Mouse (Mus musculus) left cerebral cortex, postnatal 36 days (tissue): ENCODE results near the gene Ctsd. TPM values are rescaled to one million over a fixed set of nuclear protein-coding genes. Genes with fewer than 3 reads are reported as not detected.
"Not testable (repeated sequence)": the region's sequence is repeated elsewhere in the genome, so short reads cannot be mapped to it uniquely, and the experiment has no call there.

ENCODE experiments used
- DNase-seq, 2 experiments: peaks; one replicate each; pipeline ENCODE4 v3.0.0; 2021 to 2022; ENCODE audit warnings: low spot score in 2 of 2, mixed read lengths in 1 of 2
- intact Hi-C: fragments of 180-260 bp; cut with DNase I; formaldehyde crosslinking; loops from one replicate; pipeline ENCODE4 v1.15.1; 2025
- total RNA-seq, 2 experiments: library from RNA; stranded (reverse); gene quantifications; 2 replicates each; pipeline ENCODE4 v1.2.3; 2021

The Ctsd gene
- 100 to 1,000 TPM; 297 to 348 TPM for total RNA-seq

DNA sequence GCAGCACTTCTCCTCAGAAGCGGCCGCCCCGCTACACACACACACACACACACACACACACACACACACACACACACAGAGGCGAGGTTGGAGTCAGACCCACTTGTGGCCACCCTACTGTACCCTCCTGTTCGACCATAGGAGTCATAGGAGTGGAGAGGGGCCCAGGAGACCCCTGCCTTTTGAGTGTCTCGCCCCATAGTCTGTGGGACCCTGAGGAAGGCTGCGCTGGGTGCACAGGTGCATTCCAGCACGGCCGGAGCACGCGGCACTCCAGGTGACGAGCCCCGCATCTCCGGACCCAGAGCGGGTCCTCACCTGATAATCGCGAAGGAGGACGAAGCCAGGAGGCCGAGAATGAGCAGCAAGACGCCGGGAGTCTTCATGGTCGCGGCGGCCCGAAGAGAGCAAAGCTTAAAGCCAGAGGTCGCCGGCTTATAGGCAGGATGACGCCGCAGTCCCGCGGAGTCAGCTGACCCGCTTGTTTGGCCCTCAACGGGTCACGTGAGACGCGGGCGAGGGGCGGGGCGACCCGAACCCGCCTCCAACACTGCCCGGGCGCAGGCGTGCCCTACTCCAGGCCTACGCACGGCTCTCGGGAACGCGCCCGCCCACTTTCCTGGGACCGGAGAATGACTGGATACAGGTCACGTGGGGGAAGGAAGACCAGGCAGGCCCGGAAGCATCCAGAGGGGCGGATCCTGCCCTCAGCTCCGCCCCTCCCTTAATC lies at the start of gene Ctsd:
Gene Ctsd (minus strand): TSS at position 620 of the 730 bp plus-strand sequence.
- intact Hi-C loops = loop anchor here (2.0 kb wide), 1 partner anchor 15 kb away; the partner anchor contains the start of gene Ifitm10
- DNase-seq = peak; percentile 97

DNA sequence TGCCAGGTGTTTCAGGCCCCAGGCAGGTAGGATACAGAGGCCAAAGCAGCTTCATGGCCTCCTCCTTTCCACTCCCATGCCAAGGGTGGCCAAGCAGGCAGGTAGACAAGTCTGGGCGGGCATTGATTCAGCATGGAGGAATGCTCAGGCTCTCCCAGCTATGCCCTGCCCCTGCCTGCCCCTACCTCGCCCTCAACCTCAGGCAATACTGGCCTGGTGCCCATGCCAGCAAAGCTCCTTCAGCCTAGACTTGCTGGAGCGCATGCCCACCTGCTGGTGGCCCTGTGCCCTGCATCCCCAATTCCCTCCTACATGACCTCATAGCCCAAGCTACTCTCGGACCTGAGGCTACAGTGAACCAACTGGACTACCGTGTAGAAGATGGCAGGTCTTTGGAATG lies 49.5 kb upstream of the Ctsd start:
- no peak for DNase-seq
- intact Hi-C loops = no loop called here

DNA sequence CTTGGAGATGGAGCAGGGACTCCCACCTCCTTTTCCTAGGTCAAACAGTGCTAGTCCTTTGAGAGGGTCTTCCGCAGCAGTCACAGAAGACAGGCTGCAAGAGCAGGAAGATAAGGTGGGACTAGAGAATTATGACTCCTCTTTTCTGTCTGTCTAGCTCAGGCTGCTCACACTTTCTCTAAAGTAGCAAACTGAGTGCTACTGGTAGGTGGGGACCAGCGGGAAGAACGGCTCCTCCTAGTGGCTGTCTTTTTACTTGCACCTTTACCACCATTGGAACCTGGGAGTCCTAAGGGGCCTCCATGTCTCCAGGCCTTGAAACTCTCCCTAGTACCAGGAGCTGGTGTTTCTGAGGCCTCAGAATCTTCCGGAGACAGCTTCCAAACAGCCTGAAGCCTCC lies 47.7 kb upstream of the Ctsd start:
- intact Hi-C loops = loop anchor here (1.0 kb wide), 1 partner anchor 101 kb away; no protein-coding TSS in a partner anchor
- peak; percentile 31 to 52 for DNase-seq

DNA sequence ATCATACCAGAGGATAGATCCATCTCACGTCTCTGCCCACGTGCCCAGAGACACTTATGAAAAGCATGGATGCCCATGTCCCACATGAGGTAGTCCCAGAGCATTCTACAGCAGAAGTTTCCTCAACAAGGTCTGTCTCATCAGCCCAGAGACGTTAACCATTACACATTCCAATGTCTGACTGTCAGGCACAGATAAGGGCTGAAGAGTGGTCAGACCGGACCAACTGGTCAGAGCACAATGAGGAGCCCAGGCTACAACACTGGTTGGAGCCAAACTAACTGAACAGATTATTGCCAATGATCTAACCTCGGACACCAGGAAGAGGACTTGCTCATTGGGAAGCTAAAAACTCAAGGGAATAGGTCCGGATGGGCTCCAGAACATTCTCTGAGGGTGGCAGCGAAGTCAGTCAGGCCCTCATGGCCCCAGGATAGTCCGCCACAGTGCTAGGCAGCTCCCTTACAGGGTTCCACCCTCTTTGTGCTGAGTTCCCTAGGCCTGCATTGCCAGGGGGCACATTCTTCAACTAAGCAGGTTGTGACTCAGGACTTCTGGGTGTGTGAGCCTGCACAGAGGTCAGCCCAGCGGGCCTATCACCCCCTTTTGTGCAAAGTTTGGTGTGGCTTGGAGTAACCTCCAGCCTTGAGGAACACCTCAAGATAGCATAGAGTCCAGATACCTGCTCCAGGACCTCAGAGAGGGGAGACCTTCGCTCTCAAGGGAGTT lies 46.5 kb upstream of the Ctsd start, which contains the start of gene Syt8:
Gene Syt8 (plus strand): TSS at position 714 of the 729 bp plus-strand sequence.
- no peak for DNase-seq
- intact Hi-C loops = no loop called here

DNA sequence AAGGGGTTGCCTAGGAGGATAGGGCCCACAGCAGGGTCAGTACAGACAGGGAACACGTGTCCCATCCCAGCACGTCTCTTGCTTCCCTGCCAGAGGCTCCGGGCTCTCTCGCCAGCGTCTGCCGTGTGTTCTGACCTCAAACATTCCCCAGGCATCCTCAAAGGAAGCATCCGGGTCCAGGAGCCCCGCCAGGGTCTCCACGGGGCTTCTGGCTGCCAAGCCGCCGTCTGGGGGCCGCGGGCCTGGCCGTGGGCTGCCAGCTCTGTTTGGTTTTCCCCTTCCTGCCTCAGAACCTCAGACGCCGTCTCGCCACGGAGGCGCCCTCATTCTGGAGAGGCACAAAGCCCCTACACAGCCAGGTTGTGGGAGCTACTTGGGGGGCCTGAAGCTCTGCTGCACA lies 45.8 kb upstream of the Ctsd start:
- intact Hi-C loops = no loop called here
- no peak for DNase-seq

DNA sequence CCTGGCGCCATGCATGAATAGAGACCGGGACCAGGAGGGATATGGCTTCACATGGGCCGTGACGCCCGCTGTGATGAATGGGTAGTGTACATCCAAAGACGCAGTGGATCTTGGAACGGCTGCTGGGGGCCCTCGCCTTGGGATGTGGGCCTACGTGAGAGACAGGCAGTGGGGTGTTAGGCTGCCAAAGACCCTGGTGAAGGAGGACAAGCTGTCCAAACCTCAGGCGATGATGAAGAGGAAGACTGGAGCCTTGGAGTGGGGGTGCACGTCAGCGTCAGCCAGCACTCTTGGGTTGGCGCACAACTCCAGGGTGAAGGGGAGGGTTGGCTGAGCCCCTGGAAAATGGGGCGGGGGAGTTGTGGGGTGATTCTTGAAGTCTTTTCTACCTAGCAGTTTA lies 43.3 kb upstream of the Ctsd start:
- intact Hi-C loops = no loop called here
- DNase-seq = no peak

DNA sequence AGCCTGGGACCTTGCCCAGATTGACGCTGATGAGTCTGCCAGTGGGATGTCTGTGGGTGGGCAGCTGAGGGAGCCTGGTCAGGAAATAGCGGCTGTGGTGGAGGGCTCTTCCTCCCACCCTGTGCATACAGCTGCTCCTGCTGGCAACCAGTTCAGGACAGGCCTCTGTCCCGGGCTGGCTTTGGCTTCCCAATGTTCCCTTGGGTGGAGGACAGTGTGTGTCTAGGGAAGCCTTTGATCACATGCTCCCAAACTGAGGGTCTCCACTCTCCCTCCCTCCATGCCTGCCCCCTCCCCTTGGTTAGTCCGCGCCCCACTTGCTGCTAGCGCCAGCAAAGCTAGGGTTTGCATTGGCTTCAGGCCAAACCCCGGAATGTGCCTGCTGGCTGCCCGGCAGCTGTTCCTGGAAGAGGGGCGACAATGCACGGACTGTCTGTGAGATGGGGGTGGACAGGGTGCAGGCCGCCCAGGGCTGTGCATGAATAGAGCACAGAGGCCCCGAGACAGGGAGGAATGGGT lies 42.4 kb upstream of the Ctsd start:
- peak; percentile 24 to 36 for DNase-seq
- intact Hi-C loops = no loop called here

DNA sequence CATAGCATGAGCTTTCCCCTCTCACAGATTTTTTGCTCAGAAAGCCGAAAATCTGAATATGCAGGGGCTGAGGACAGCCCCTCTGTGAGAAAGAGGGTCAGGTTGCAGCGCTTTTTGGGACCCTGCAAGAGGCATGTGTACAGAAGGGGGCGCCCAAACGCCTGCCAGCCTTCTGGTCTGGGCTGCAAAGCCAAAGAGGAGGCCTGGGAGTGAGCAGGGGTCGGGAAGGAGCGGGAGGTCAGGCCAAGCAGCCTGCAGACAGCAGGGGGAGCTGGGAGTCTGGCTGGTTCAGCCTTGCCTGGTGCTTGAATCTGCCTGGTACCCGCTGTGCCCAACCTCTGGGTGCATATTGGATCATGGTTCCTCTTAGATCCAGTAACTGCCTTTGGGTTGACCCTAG lies 40.4 kb upstream of the Ctsd start:
- intact Hi-C loops = no loop called here
- DNase-seq = no peak

DNA sequence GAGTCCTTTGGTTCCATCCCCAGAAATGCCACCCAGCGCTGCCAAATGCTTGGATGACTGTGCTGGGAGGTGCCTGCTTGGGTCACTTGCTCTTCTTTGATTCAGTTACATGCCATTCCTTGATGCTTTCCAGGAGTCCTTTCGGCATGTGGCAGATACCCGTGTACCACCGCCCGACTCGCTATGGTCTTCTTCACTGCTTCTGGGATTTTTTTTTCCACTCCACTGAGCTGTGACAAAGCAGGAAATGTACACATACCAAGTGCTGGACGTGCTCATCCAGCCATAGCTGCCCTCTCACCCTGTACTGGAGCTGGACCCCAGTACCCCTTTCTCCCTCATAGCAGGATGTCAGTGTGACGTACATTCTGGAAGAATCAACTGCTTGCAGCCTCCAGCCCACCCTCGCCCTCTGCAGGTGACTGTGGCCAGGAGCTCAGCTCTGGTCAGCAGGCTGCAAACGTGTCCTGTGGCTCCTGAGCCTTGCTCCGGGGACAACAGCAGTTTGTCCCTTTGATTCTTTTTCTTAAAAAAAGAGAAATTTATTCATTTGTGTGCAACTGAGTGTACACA lies 37.9 kb upstream of the Ctsd start:
- DNase-seq = no peak
- intact Hi-C loops = no loop called here

DNA sequence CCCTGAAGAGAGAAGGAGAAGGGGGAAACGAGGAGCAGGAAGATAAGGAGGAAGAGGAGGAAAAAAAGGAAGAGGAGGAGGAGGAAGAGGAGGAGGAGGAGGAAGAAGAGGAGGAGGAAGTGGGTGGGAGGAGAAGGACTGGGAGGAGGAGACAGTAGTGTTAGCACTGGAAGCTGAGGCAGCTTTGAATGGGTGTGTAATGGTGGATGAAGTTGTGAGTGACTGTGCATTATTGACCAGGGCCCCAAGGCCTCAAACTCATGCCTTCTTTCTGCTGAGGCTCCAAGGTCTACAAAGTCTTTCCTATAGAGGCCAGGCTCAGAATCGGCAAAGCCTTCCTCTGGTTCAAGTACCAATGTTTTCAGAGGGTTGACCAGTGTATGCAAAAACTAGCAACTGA lies 34.0 kb upstream of the Ctsd start:
- intact Hi-C loops = no loop called here
- DNase-seq = no peak

DNA sequence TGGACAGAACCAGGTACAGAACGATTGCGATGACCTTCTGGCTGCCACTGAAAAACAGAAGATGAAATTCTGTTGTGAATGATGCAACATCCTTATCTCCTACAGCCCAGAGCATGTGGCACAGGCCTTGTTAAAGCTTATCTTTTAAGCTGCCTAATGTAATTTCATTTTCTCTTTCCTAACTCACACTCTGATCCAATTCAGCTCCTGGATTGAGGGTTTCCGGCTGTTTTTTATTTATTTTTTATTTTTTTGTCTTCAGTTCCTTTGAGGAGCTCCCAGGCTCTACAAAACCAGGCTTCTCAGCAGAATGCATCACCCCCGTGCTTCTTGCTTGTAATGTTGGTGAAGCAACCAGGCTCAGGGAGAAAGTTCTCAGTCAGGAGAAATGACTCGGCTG lies 32.0 kb upstream of the Ctsd start:
- DNase-seq = no peak
- intact Hi-C loops = no loop called here

DNA sequence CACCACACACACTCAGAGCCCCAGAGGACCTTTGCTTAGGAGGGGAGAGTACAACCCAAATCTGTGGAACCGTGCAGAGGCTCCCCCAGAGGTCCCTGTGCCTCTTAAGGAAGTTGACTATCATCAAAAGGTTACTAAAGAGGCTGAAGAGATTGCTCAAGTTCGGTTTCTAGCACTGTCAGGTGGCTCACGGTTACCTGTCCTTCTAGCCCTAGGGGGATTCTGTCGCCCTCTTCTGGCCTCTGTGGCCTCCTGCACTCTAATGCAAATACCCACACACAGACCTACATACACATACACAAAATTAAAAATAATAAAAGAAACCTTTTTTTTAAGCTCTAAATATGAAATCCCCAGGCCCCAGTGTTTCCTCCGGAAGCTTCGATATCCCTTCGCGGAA lies 30.8 kb upstream of the Ctsd start:
- intact Hi-C loops = no loop called here
- DNase-seq = no peak

DNA sequence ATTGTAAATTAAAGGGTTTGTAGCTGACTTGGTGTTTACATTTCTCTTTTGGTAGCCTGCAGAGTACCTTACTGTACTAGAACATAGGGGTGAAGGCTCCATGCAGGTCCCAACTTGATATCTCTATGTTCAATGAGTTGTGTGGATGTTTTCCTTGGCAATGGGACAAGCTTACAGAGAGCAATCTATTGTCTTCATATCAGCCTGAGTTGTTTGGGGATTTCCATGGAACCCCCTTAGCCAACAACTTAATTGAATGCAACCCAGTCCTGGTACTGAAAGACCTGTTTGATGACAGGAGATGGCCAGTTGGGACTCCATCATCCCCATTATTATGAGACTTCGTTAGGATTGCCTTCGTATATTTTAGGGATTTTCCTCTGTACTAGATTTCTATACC lies 30.2 kb upstream of the Ctsd start:
- intact Hi-C loops = no loop called here
- DNase-seq = no peak

DNA sequence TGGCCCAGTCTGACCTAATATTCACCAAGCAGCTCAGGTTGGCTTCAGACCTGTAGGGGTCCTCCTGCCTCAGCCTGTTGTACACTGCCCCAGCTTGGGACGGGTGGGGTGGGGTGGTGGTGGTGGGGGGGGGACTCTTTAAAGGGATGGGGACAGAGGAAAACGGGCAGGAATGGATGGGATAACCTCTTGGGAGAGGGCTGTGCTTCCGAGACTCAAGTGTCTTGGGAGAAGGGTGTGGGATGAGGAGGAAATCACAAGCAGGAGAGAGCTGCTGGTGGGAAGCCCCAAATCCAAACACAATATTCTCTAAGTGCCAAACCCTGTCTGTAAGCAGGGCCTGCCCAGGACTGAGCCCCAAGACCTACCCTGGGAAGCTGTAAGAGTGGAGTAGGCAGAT lies 28.4 kb upstream of the Ctsd start:
- no peak for DNase-seq

DNA sequence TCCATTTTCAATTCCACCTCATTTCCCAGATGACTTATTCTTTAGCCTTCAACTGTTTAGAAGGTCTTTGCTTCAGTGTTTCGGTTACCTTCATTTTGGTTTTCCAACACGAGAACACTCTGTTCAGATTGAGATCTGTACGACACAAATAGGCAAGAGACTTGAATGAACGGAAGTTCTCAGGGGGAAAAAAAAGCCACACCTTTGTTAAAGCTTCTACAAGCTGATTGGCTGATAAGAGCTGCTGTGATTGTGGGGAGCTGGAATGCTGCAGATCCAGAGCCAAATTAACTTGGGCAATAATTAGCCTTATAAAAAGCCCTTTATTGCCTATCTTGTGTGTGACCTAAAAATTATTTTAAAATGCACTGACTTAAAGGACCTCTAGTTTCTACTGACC lies 27.5 kb upstream of the Ctsd start:
- no peak for DNase-seq
- intact Hi-C loops = no loop called here

More for the DNA sequence above, 28.4 kb upstream of the Ctsd start:
- intact Hi-C loops = no loop called here

DNA sequence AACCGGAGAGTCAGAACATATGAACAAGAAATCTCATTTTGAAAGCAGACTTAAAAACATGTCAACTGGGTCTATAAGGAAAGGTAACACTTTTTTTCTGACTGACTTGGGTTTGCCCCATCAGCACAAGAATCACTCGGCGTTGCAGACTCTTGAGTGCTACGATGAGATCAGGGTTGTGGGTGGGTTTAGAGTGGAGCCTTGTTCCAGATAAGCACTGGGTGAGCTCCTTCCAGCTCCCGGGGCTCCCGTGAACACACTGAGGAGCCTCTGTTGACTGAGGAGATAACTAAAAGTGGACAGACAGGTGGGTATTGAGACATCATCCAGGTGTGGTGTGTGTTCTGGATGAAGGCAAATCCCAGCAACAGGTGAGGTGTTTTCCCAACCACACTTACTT lies 25.4 kb upstream of the Ctsd start:
- intact Hi-C loops = no loop called here
- DNase-seq = no peak

DNA sequence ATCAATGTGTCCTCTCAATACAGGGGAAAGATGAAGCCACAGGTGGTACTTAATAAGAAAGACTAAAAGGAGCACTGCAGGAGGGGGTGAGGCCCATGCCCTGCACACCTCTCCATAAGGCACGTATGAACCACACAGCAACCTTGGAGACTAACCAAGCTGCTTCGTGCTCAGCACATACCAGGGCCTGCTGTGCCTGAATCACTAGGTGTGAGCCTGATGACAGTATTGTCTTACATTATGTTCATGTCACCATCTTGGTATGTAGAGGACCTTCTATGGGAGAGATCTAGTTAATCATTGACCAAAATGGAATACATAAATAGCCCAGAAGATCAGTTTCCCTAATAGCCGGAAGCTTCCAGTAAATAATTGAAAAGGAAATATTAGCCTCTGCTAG lies 21.8 kb upstream of the Ctsd start:
- no peak for DNase-seq
- intact Hi-C loops = no loop called here

DNA sequence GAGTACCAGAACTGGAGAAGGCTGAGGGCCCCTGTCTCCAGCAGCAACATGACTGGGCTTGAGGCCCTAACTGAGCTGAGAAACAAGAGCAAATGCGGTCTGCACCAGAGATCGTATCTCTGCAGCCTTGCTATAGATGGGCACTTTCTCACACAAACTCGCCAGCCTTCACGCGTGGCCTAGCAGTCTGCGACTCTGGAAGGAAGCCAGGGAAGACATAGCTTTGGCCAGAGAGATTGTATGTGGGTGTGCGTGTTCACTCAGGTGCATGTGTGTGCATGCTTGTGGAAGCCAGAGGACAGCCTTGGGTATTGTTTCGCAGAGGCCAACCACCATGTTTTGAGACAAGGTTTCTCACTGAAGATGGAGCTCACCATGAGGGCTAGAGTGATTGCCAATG lies 20.8 kb upstream of the Ctsd start:
- intact Hi-C loops = no loop called here
- DNase-seq = no peak

DNA sequence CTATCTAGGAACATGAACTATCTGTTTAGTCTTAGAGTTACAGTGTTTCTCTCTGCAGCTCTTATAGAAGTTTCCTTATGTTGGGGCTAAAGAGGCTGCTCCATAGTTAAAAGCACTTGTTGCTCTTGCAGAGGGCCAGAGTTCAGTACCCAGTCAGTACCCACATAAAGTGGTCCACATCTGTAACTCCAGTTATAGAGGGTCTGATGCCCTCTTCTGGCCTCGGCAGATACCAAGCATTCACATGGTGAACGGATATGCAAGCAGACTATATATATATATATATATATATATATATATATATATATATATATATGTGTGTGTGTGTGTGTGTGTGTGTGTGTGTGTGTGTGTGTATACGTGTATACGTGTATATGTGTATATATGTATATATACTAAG lies 20.1 kb upstream of the Ctsd start:
- DNase-seq = no peak
- intact Hi-C loops = no loop called here

DNA sequence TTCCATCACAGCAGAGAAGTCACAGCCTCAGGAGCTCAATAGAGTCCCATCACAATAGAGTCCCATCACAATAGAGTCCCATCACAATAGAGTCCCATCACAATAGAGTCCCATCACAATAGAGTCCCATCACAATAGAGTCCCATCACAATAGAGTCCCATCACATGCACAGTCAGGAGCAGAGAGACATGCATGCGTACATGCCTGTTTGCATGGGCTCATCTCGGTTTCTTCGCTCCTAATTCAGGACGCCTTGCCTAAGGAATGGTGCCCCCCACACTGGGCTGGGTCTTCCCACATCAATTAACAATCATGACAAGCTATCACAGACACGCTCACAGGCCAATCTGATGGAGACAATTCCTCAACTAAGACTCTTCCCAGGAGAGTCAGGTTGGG lies 17.3 kb upstream of the Ctsd start:
- DNase-seq, intact Hi-C loops: not testable (repeated sequence)

DNA sequence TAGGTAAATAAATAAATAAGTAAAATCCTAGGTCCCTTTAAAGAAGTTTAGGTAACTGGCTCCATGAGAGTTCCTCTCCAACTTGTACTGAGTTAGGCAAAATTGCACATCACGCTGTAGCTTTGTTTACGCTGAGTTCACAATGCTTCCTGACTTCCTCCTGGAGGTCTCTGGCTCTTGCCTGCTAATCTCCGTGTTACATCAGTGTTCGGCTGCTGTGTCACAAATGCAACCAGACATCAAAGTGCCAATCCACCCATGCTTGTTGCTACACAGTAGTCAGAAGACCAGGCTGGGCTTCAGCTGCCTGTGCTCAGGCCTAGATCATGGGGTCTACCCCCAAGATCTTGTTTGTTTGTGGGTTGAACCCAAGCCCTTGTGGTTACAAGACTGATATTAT lies 15.8 kb upstream of the Ctsd start:
- DNase-seq = no peak
- intact Hi-C loops = no loop called here
